Mouse (Mus musculus): Measurements from ENCODE around the gene Ceacam16. TPM values are rescaled to one million over a fixed set of nuclear protein-coding genes. Genes with fewer than 3 reads are reported as not detected.

Ceacam16 gene
- total and polyA plus RNA-seq, 3 experiments: 1.1 to 7.7 (median 3.2) TPM

DNA sequence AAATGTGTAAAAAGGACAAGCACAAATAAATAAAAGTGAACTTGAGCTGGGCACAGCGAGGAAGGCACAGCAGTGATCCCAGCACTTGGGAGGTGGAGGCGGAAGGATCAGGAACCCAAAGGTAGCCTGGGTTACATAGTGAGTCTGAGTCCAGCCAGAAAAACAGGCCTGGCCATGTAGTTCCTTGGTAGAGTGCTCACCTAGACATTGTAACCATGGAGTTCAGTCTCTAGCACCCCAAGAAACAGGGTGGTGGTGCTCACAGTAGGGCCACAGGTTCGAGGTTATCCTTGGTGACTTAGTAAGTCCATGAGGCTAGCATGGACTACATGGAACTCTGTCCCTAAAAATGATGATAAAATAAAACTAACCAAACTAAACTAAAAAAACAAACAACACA is 20.2 kb downstream of the Ceacam16 start:
- Histone ChIP-seq H3K27ac (ENCODE audit: insufficient read depth, low read depth) (no peak overlapping the region), H3K36me3 (replicated peaks in 1 of 2; ENCODE audit: control insufficient read depth in 1 of 2, insufficient read depth in 1 of 2, low read length in 1 of 2) (no peaks in the 10 kb centered on the region), H3K79me2 (replicated peaks; ENCODE audit: control insufficient read depth, extremely low read depth, insufficient read depth, poor library complexity, severe bottlenecking) (no peaks in the 10 kb centered on the region), H3K4me3 (replicated peaks in 1 of 3; ENCODE audit: low read depth in 2 of 3, low read length in 2 of 3, poor library complexity in 1 of 3) (no peak overlapping the region), H3K4me2 (ENCODE audit: insufficient read depth, low read depth, poor library complexity, severe bottlenecking) (no peak overlapping the region), H3K9ac (ENCODE audit: insufficient read depth, low read depth) (no peak overlapping the region), H3K27me3 (replicated peaks) (no peaks in the 10 kb centered on the region), H3K9me3 (replicated peaks; ENCODE audit: low read length) (no peaks in the 10 kb centered on the region), H3K4me1 (ENCODE audit: control insufficient read depth in 1 of 2, insufficient read depth in 2 of 2) (peaks cover 10 to 46% of the 10 kb centered on the region in 2 experiments)
- DNase-seq (ENCODE audit: extremely low read depth): no peak
- TF ChIP-seq MAZ (IDR thresholded peaks at IDR 0.05; ENCODE audit: low read depth, low read length): no peak
- no peak for TF ChIP-seq MAX (IDR thresholded peaks at IDR 0.05; ENCODE audit: low read length)
- no peak for TF ChIP-seq MXI1 (IDR thresholded peaks at IDR 0.05; ENCODE audit: low read depth, low read length)
- no peak for TF ChIP-seq PAX5 (IDR thresholded peaks at IDR 0.05; ENCODE audit: low read length)
- TF ChIP-seq ELF1 (IDR thresholded peaks at IDR 0.05; ENCODE audit: low read depth, low read length): no peak
- no peak for TF ChIP-seq SIN3A (IDR thresholded peaks at IDR 0.05; ENCODE audit: low read length)
- no peak for TF ChIP-seq SMC3 (IDR thresholded peaks at IDR 0.05; ENCODE audit: low read depth, low read length)
- TF ChIP-seq NRF1 (IDR thresholded peaks at IDR 0.05; ENCODE audit: low read depth, low read length): no peak
- TF ChIP-seq E2F4 (IDR thresholded peaks at IDR 0.05; ENCODE audit: insufficient replicate concordance, low read depth, low read length): no peak
- TF ChIP-seq EP300 (IDR thresholded peaks at IDR 0.05; ENCODE audit: low read length): no peak
- no peak for TF ChIP-seq RCOR1 (conservative IDR thresholded peaks at IDR 0.05; ENCODE audit: low read depth, low read length)
- TF ChIP-seq ZMIZ1 (IDR thresholded peaks at IDR 0.05; ENCODE audit: low read depth, low read length): no peak
- no peak for TF ChIP-seq CHD2 (IDR thresholded peaks at IDR 0.05; ENCODE audit: low read length)
- TF ChIP-seq GABPA (IDR thresholded peaks at IDR 0.05; ENCODE audit: insufficient replicate concordance, low read depth, low read length): no peak
- no peak for TF ChIP-seq MAFK (IDR thresholded peaks at IDR 0.05; ENCODE audit: insufficient replicate concordance, low read length)
- no peak for TF ChIP-seq ZNF384 (IDR thresholded peaks at IDR 0.05; ENCODE audit: low read depth, low read length)
- TF ChIP-seq CHD1 (IDR thresholded peaks at IDR 0.05; ENCODE audit: low read depth, low read length): no peak
- TF ChIP-seq USF1 (IDR thresholded peaks at IDR 0.05; ENCODE audit: low read depth, low read length): no peak
- dilution Hi-C loops (cut with MboI; ENCODE audit: extremely low pct_ligation_motif_present, extremely low pct_unique_long_range_greater_than_20kb, low sequenced_read_pairs): no loop called here
- in situ Hi-C loops (cut with MboI; ENCODE audit: low pct_ligation_motif_present, low pct_unique_long_range_greater_than_20kb, low sequenced_read_pairs): loop anchor here (5.0 kb wide), 1 partner anchor 39 kb away; no protein-coding TSS in a partner anchor

DNA sequence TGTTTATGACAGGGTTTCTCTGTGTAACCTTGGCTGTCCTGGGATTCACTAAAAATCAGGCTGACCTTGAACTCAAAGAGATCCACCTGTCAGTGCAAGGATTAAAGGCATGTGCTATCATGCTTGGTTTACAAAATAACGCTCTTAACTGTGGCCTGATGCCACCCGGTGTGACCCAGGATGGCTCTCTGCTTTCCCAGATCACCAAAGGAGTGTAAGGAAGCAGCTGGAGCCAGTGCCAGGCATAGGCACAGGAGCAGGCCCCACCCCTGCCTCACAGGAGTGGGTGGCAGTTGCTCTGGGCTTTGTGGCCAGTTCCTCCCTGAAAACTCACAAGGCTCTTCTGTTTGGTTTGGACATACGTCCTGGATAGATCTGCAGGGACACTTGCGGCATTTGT is 20.7 kb downstream of the Ceacam16 start:
- TF ChIP-seq USF2 (conservative IDR thresholded peaks at IDR 0.05; ENCODE audit: low read depth, low read length): no peak
- no peak for TF ChIP-seq PAX5 (IDR thresholded peaks at IDR 0.05; ENCODE audit: low read length)
- no peak for TF ChIP-seq ZMIZ1 (IDR thresholded peaks at IDR 0.05; ENCODE audit: low read depth, low read length)
- TF ChIP-seq NELFE (IDR thresholded peaks at IDR 0.05; ENCODE audit: low read depth, low read length): no peak
- TF ChIP-seq ZKSCAN1 (IDR thresholded peaks at IDR 0.05; ENCODE audit: borderline replicate concordance, low read depth, low read length): no peak
- TF ChIP-seq MYC (IDR thresholded peaks at IDR 0.05; ENCODE audit: low read depth, low read length): no peak
- TF ChIP-seq ZNF384 (IDR thresholded peaks at IDR 0.05; ENCODE audit: low read depth, low read length): no peak
- no peak for TF ChIP-seq TBP (conservative IDR thresholded peaks at IDR 0.05; ENCODE audit: low read depth, low read length)
- TF ChIP-seq IRF4 (IDR thresholded peaks at IDR 0.05; ENCODE audit: low read depth, low read length): no peak
- TF ChIP-seq TCF12 (IDR thresholded peaks at IDR 0.05; ENCODE audit: low read depth, low read length): no peak
- TF ChIP-seq CHD2 (IDR thresholded peaks at IDR 0.05; ENCODE audit: low read length): no peak
- no peak for TF ChIP-seq GABPA (IDR thresholded peaks at IDR 0.05; ENCODE audit: insufficient replicate concordance, low read depth, low read length)
- no peak for TF ChIP-seq CHD1 (IDR thresholded peaks at IDR 0.05; ENCODE audit: low read depth, low read length)
- no peak for TF ChIP-seq ZC3H11A (IDR thresholded peaks at IDR 0.05; ENCODE audit: low read depth, low read length)
- TF ChIP-seq SIN3A (IDR thresholded peaks at IDR 0.05; ENCODE audit: low read length): no peak
- TF ChIP-seq ELF1 (IDR thresholded peaks at IDR 0.05; ENCODE audit: low read depth, low read length): no peak
- TF ChIP-seq NRF1 (IDR thresholded peaks at IDR 0.05; ENCODE audit: low read depth, low read length): no peak
- Histone ChIP-seq H3K9me3 (replicated peaks; ENCODE audit: low read length) (no peaks in the 10 kb centered on the region), H3K36me3 (replicated peaks in 1 of 2; ENCODE audit: control insufficient read depth in 1 of 2, insufficient read depth in 1 of 2, low read length in 1 of 2) (no peaks in the 10 kb centered on the region), H3K9ac (ENCODE audit: insufficient read depth, low read depth) (no peak overlapping the region), H3K79me2 (replicated peaks; ENCODE audit: control insufficient read depth, extremely low read depth, insufficient read depth, poor library complexity, severe bottlenecking) (no peaks in the 10 kb centered on the region), H3K4me1 (ENCODE audit: control insufficient read depth in 1 of 2, insufficient read depth in 2 of 2) (peaks cover 10 to 40% of the 10 kb centered on the region in 2 experiments), H3K27ac (ENCODE audit: insufficient read depth, low read depth) (no peak overlapping the region), H3K4me2 (ENCODE audit: insufficient read depth, low read depth, poor library complexity, severe bottlenecking) (no peak overlapping the region), H3K27me3 (replicated peaks) (no peaks in the 10 kb centered on the region), H3K4me3 (replicated peaks in 1 of 3; ENCODE audit: low read depth in 2 of 3, low read length in 2 of 3, poor library complexity in 1 of 3) (no peak overlapping the region)
- DNase-seq (ENCODE audit: extremely low read depth): no peak
- in situ Hi-C loops (cut with MboI; ENCODE audit: low pct_ligation_motif_present, low pct_unique_long_range_greater_than_20kb, low sequenced_read_pairs) (loop anchor here (5.0 kb wide), 1 partner anchor 38 kb away; no protein-coding TSS in a partner anchor), dilution Hi-C loops (cut with MboI; ENCODE audit: extremely low pct_ligation_motif_present, extremely low pct_unique_long_range_greater_than_20kb, low sequenced_read_pairs) (no loop called here)
